Mouse (Mus musculus) mammary gland, adult 2 months (tissue): ENCODE results near the gene Resf1. TPM values are rescaled to one million over a fixed set of nuclear protein-coding genes. Genes with fewer than 3 reads are reported as not detected.

Experiments used
- polyA plus RNA-seq: library from polyadenylated mRNA; depleted of rRNA; stranded (reverse); fragments of >200 nt; gene quantifications from 2 replicates; pipeline ENCODE4 v1.2.3, GENCODE M21; 2012; ENCODE audit warnings: low replicate concordance; rRNA removed

The Resf1 gene
- polyA plus RNA-seq, result 11.6 and 14.0 TPM in 2 replicates

DNA sequence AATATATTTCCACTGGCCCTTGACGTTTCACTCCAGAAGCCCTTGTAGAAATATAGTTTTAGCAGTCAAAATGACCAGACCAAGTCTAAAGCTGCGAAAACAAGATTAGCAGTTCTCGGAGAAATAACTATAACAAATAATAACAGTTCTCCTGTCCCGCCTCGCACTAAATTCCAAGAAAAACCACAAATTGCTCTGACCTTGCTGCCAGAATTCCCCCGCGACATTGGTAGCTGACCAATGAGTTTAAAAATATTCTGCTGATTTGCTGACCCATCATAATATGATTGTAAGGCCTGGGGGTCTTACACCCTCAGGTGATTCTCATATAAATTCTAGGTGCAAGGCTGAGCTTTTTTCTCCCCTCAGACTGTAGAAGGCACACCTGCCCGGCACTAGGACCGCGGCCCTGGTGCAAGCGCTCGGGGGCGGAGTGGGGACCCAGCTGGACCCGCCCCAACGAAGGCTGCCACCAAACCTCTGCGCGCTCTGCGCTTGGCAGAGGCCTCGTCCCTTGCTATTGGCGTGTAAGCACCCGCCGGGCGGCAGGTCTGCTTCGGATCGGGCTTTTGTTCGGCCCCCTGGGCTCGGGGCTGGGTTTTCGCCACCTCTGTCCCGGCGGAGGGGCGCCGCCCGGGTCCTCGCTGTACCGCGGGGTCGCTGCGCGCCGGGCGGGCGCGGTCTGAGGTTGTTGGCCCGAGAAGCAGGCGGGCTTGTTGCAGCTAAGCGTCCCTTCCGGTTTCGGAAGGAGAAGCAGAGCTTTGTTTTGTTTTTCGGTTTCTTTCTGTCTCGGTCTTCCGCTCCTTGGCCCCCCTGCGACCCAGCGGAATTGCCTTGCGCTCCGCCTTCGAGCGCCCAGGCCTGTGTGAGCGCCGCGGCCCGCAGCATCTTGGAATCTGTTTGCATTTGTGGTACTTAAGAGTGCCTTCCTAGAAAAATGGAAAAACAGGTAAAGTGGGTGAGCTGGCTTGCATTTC, at the start of gene Resf1:
Gene Resf1, plus strand, starts transcription at position 459 of the 977 bp plus-strand sequence.

Other genes starting within 250 kb of the Resf1 start
- gene Dennd5b, start 207.7 kb upstream of the Resf1 start, polyA plus RNA-seq, result 3.4 and 12.4 TPM in 2 replicates
- not detected in 2 replicates for gene Gm10203, start 179.2 kb upstream of the Resf1 start, polyA plus RNA-seq
- 6.6 and 16.5 TPM in 2 replicates for gene Etfbkmt, start 169.6 kb upstream of the Resf1 start, polyA plus RNA-seq
- 7.1 and 15.0 TPM in 2 replicates for gene Amn1, start 120.7 kb upstream of the Resf1 start, polyA plus RNA-seq
- gene Bicd1, start 99.5 kb downstream of the Resf1 start, polyA plus RNA-seq, result 0.44 and 0.96 TPM in 2 replicates